Mouse (Mus musculus): Measurements from ENCODE around the gene Ric8b. TPM values are rescaled to one million over a fixed set of nuclear protein-coding genes. Genes with fewer than 3 reads are reported as not detected.

Ric8b gene
- total RNA-seq (2014; rRNA removed) (47.6 and 49.6 TPM in 2 replicates), polyA plus RNA-seq (2015; fragmentation: Nextera tagmentation; extraction: Ambion mirVana) (30.6 and 33.8 TPM in 2 replicates)

- Histone ChIP-seq H3K36me3 (ENCODE audit: insufficient read depth, low read length) (no peaks in the 10 kb centered on the region), H3K4me3 (ENCODE audit: low read length) (peak within 1 kb of the TSS; percentile 91), H3K9me3 (ENCODE audit: low read length) (no peaks in the 10 kb centered on the region), H3K27me3 (ENCODE audit: insufficient read depth, low read length) (no peaks in the 10 kb centered on the region), H3K4me2 (ENCODE audit: low read depth, low read length) (peak within 1 kb of the TSS; percentile 76), H3K27ac (peak within 1 kb of the TSS; percentile 97), H3K4me1 (ENCODE audit: insufficient read depth, low read length) (peaks cover 18% of the 10 kb centered on the region; the same call in 1 of the 2 replicates), H3K9ac (replicated peaks; ENCODE audit: low read length) (peak within 1 kb of the TSS; percentile 89)
- DNase-seq (ENCODE audit: low spot score): peak; percentile 99
- no peak for TF ChIP-seq CTCF (IDR thresholded peaks at IDR 0.05; ENCODE audit: low read depth)
- peak; percentile 98 for ATAC-seq
- under 1% methylated on average over 40 of the region's 51 CpGs for WGBS
These were observed at the start of gene Ric8b for GRCm38 (mm10) chr10:84916810-84917730. TSS of gene Ric8b (plus strand) at chr10:84917616.

- H3K4me3 ChIP-seq (ENCODE audit: low read length): no peak overlapping the region
- no peak overlapping the region for H3K27ac ChIP-seq
- H3K9ac ChIP-seq (replicated peaks; ENCODE audit: low read length): no peak overlapping the region
- H3K36me3 ChIP-seq (ENCODE audit: insufficient read depth, low read length): no peaks in the 10 kb centered on the region
- H3K4me1 ChIP-seq (ENCODE audit: insufficient read depth, low read length): no peaks in the 10 kb centered on the region
- peak; percentile 53 for DNase-seq (ENCODE audit: low spot score)
- peak; percentile 58 for ATAC-seq
- 12% methylated on average over 12 of the region's 12 CpGs for WGBS
- TF ChIP-seq CTCF (IDR thresholded peaks at IDR 0.05; ENCODE audit: low read depth): peak; percentile 24; the same call in 1 of the 2 replicates
- H3K27me3 ChIP-seq (ENCODE audit: insufficient read depth, low read length): no peaks in the 10 kb centered on the region
- H3K4me2 ChIP-seq (ENCODE audit: low read depth, low read length): 0 out of 2 replicates have a peak overlapping the region, but pooled peaks have one; percentile 4
- no peaks in the 10 kb centered on the region for H3K9me3 ChIP-seq (ENCODE audit: low read length)
These were observed 46.1 kb upstream of the Ric8b start for GRCm38 (mm10) chr10:84871285-84871684.

GRCm38 (mm10) chr10:84871921-84872320, 45.5 kb upstream of the Ric8b start:
- Histone ChIP-seq H3K4me2 (ENCODE audit: low read depth, low read length) (no peak overlapping the region), H3K27me3 (ENCODE audit: insufficient read depth, low read length) (no peaks in the 10 kb centered on the region), H3K36me3 (ENCODE audit: insufficient read depth, low read length) (no peaks in the 10 kb centered on the region), H3K4me1 (ENCODE audit: insufficient read depth, low read length) (no peaks in the 10 kb centered on the region), H3K4me3 (ENCODE audit: low read length) (no peak overlapping the region), H3K9ac (replicated peaks; ENCODE audit: low read length) (no peak overlapping the region), H3K9me3 (ENCODE audit: low read length) (no peaks in the 10 kb centered on the region), H3K27ac (no peak overlapping the region)
- WGBS: 48% methylated on average over 4 of the region's 4 CpGs
- DNase-seq (ENCODE audit: low spot score) (no peak), ATAC-seq (no peak)
- no peak for TF ChIP-seq CTCF (IDR thresholded peaks at IDR 0.05; ENCODE audit: low read depth)

- Histone ChIP-seq H3K9ac (replicated peaks; ENCODE audit: low read length) (no peak overlapping the region), H3K27ac (no peak overlapping the region), H3K9me3 (ENCODE audit: low read length) (no peaks in the 10 kb centered on the region), H3K4me1 (ENCODE audit: insufficient read depth, low read length) (no peaks in the 10 kb centered on the region), H3K27me3 (ENCODE audit: insufficient read depth, low read length) (no peaks in the 10 kb centered on the region), H3K4me2 (ENCODE audit: low read depth, low read length) (no peak overlapping the region), H3K4me3 (ENCODE audit: low read length) (no peak overlapping the region), H3K36me3 (ENCODE audit: insufficient read depth, low read length) (no peaks in the 10 kb centered on the region)
- no peak for ATAC-seq
- WGBS: 45% methylated on average over 9 of the region's 9 CpGs
- no peak for DNase-seq (ENCODE audit: low spot score)
- no peak for TF ChIP-seq CTCF (IDR thresholded peaks at IDR 0.05; ENCODE audit: low read depth)
These were observed 37.4 kb upstream of the Ric8b start for GRCm38 (mm10) chr10:84879823-84880571.

- H3K4me1 ChIP-seq (ENCODE audit: insufficient read depth, low read length): no peaks in the 10 kb centered on the region
- no peaks in the 10 kb centered on the region for H3K36me3 ChIP-seq (ENCODE audit: insufficient read depth, low read length)
- H3K4me3 ChIP-seq (ENCODE audit: low read length): no peak overlapping the region
- DNase-seq (ENCODE audit: low spot score) (no peak), ATAC-seq (no peak)
- H3K27me3 ChIP-seq (ENCODE audit: insufficient read depth, low read length): no peaks in the 10 kb centered on the region
- H3K27ac ChIP-seq: no peak overlapping the region
- no peak for TF ChIP-seq CTCF (IDR thresholded peaks at IDR 0.05; ENCODE audit: low read depth)
- H3K9ac ChIP-seq (replicated peaks; ENCODE audit: low read length): no peak overlapping the region
- 90% methylated on average over 2 of the region's 2 CpGs for WGBS
- no peak overlapping the region for H3K4me2 ChIP-seq (ENCODE audit: low read depth, low read length)
- H3K9me3 ChIP-seq (ENCODE audit: low read length): no peaks in the 10 kb centered on the region
These were observed 34.9 kb upstream of the Ric8b start for GRCm38 (mm10) chr10:84882528-84882927.

- Histone ChIP-seq H3K27me3 (ENCODE audit: insufficient read depth, low read length) (no peaks in the 10 kb centered on the region), H3K27ac (no peak overlapping the region), H3K9me3 (ENCODE audit: low read length) (no peaks in the 10 kb centered on the region), H3K36me3 (ENCODE audit: insufficient read depth, low read length) (no peaks in the 10 kb centered on the region), H3K4me3 (ENCODE audit: low read length) (no peak overlapping the region), H3K4me2 (ENCODE audit: low read depth, low read length) (no peak overlapping the region), H3K9ac (replicated peaks; ENCODE audit: low read length) (no peak overlapping the region), H3K4me1 (ENCODE audit: insufficient read depth, low read length) (no peaks in the 10 kb centered on the region)
- TF ChIP-seq CTCF (IDR thresholded peaks at IDR 0.05; ENCODE audit: low read depth): no peak
- 66% methylated on average over 5 of the region's 5 CpGs for WGBS
- DNase-seq (ENCODE audit: low spot score): no peak
- no peak for ATAC-seq
These were observed 32.0 kb upstream of the Ric8b start for GRCm38 (mm10) chr10:84885341-84885884.
